Mouse (Mus musculus) lung, postnatal 0 days (tissue): ENCODE data around the gene Map1lc3b. TPM values are rescaled to one million over a fixed set of nuclear protein-coding genes. Genes with fewer than 3 reads are reported as not detected.
"Not testable (repeated sequence)": the region's sequence is repeated elsewhere in the genome, so short reads cannot be mapped to it uniquely, and the experiment has no call there.

ENCODE experiments used
- ATAC-seq: fragments of 200-750 bp; cut with Nextera tagmentation; 2 replicates; pipeline ENCODE4 v1.8.0; 2017; ENCODE audit warnings: moderate library complexity
- DNase-seq: peaks from one replicate; pipeline ENCODE4 v3.0.0-alpha.2; 2016; ENCODE audit warnings: low spot score
- H3K27ac ChIP-seq: fragments of 300-500 bp; sonication (generic); 2 replicates; pipeline ENCODE4 v1.5.1; 2014; ENCODE audit warnings: antibody characterized with exemption, mild to moderate bottlenecking, low read length, mixed read lengths
- H3K27me3 ChIP-seq: fragments of 300-500 bp; sonication (generic); replicated peaks from 2 replicates; pipeline ENCODE4 v1.6.1; 2014; ENCODE audit warnings: low read length, mixed read lengths; ENCODE audit not compliant: insufficient read depth
- H3K36me3 ChIP-seq: fragments of 300-500 bp; sonication (generic); 2 replicates; pipeline ENCODE4 v1.6.1; 2014; ENCODE audit warnings: low read length, mixed read lengths; ENCODE audit not compliant: insufficient read depth
- H3K4me1 ChIP-seq: fragments of 300-500 bp; sonication (generic); 2 replicates; pipeline ENCODE4 v1.6.1; 2014; ENCODE audit warnings: antibody characterized with exemption, low read depth, low read length, mixed read lengths; ENCODE audit not compliant: insufficient read depth
- H3K4me2 ChIP-seq: fragments of 300-500 bp; sonication (generic); replicated peaks from 2 replicates; pipeline ENCODE4 v1.6.1; 2014; ENCODE audit warnings: low read depth, mild to moderate bottlenecking, low read length, moderate library complexity, mixed read lengths
- H3K4me3 ChIP-seq: fragments of 300-500 bp; sonication (generic); 2 replicates; pipeline ENCODE4 v1.5.1; 2014; ENCODE audit warnings: low read depth, low read length
- H3K9ac ChIP-seq: fragments of 300-500 bp; sonication (generic); replicated peaks from 2 replicates; pipeline ENCODE4 v1.6.1; 2014; ENCODE audit warnings: low read depth, mild to moderate bottlenecking
- H3K9me3 ChIP-seq: fragments of 300-500 bp; sonication (generic); 2 replicates; pipeline ENCODE4 v1.6.1; 2016; ENCODE audit warnings: low read length, mixed read lengths
- CTCF ChIP-seq: IDR thresholded peaks from 2 replicates; pipeline ENCODE4 v1.5.1; 2016; ENCODE audit warnings: antibody characterized with exemption, mild to moderate bottlenecking
- EP300 ChIP-seq: IDR thresholded peaks from 2 replicates; pipeline ENCODE4 v1.6.1; 2016; ENCODE audit warnings: antibody characterized with exemption, mild to moderate bottlenecking, control low read depth
- WGBS: fragments of 180-500 bp; shearing (Covaris S2); extraction: QIAGEN DNeasy Blood & Tissue Kit; methylation state at CpG from one replicate; pipeline ENCODE4 v1.1.7; 2014; 5-methylcytosine and 5-hydroxymethylcytosine counted together
- polyA plus RNA-seq: library from polyadenylated mRNA; unstranded; fragments of >200 nt; fragmentation: Nextera tagmentation; extraction: Ambion mirVana; gene quantifications from 2 replicates; pipeline ENCODE4 v1.2.1, GENCODE M21; 2015

Map1lc3b gene
- polyA plus RNA-seq, 1 experiment from 2014 or later = 449 TPM

DNA sequence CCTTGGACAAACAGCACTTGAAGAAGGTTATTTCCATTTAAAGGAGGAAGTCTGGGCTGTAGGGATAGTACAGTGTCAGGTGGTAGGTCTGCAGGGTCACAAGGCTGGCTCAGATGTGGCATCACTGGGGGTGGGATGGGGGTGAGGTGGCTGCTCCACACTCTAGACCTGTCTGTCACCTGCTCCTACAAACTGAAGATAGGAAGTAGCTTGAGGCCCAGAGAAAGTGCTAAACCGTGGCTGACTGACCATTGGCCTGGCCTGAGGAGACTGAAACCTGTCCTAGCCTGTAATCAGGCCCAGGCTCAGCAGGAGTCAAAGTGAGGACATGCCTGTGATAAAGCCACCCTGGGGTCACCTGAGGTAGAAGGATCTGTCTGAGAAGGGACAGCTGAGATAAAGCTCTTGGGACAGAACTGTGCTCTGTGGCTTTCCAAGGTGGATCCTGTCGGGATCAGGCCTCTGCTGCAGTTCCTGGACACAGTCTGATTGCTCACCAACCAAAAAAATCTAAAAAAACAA lies 895 bp upstream of the Map1lc3b start:
- no peaks in the 10 kb centered on the region for H3K27me3 ChIP-seq
- TF ChIP-seq CTCF (no peak), EP300 (no peak)
- H3K4me3 ChIP-seq = no peak overlapping the region
- DNase-seq (no peak), ATAC-seq (no peak)
- peaks cover 15% of the 10 kb centered on the region for H3K4me1 ChIP-seq
- no peaks in the 10 kb centered on the region for H3K9me3 ChIP-seq
- no peak overlapping the region; the same call in 1 of the 2 replicates for H3K4me2 ChIP-seq
- H3K27ac ChIP-seq = no peak overlapping the region
- 40% methylated on average over 2 of the region's 2 CpGs for WGBS
- peaks cover under 1% of the 10 kb centered on the region; the same call in 1 of the 2 replicates for H3K36me3 ChIP-seq
- no peak overlapping the region for H3K9ac ChIP-seq

DNA sequence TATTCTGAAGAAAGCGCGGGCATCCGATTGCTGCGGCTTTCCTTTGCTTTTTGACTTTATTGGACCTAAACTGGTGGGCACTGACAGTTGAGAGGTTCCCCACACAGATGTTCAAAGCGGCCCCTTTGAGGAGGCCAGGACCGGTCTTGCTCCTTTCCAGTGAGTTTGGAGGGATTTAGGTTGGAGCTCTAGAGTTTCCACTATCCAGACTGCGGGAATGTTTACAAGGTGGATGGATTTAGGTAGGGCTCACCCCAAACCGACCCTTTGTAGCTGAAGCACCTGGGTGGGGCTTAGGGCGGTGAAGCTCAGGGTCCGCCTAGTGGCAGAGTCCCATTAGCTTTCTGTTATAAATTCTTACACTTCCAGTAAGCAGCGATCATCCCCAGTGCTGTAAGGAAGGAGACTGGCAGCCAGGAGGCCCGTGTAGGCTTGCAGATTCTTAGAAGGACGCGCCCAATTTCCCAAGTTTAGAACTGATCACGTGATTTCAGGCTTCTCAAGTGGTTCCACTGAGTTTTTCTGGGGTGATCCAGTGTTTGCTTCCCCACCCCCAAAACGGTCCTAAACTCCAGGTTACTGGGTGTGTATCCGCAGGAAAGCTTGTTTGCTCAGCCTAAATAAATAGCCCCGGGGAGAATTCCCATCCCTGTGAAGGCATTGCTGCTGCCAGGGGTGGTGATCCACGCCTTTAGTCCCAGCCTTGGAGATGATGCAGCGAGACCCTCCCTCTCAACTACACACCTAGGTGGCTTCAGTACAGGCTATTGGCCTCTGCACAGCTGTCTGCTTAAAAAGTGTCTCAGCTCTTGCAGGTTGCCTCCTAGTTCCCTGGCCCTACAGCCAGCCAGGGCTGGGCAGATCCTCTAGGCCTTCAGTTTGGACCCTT lies 1.3 kb downstream of the Map1lc3b start:
- peak; percentile 87 for DNase-seq
- no peaks in the 10 kb centered on the region for H3K9me3 ChIP-seq
- peak overlapping the region; percentile 89 for H3K4me2 ChIP-seq
- H3K4me3 ChIP-seq = peak overlapping the region; percentile 88
- peaks cover 10% of the 10 kb centered on the region; the same call in 1 of the 2 replicates for H3K36me3 ChIP-seq
- peak overlapping the region; percentile 98 for H3K9ac ChIP-seq
- no peaks in the 10 kb centered on the region for H3K27me3 ChIP-seq
- H3K27ac ChIP-seq = peak overlapping the region; percentile 88
- peak; percentile 43 for ATAC-seq
- peaks cover 15% of the 10 kb centered on the region for H3K4me1 ChIP-seq
- WGBS = 11% methylated on average over 20 of the region's 20 CpGs
- TF ChIP-seq CTCF (peak; percentile 67), EP300 (no peak)

DNA sequence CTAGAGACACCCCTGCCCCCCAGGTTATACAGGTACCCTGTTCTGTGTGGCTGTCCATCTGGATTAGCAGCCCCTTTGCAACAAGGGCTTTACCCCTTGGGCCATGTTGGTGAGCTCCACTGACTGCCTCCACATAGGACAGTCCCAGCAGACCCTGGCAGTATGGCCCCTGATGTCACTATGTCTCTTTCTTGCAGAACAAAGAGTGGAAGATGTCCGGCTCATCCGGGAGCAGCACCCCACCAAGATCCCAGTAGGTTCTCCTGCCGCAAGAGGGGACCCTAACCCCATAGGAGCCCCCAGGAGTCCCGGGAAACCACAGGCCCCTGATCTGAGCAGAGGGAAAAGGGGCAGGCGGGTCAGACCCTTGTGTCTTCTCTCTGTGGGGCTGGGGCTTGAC lies 3.1 kb downstream of the Map1lc3b start:
- no peak overlapping the region for H3K27ac ChIP-seq
- WGBS = 96% methylated on average over 5 of the region's 5 CpGs

GRCm38 (mm10) chr8:121593983-121594382 lies 3.8 kb downstream of the Map1lc3b start:
- ATAC-seq (no peak), DNase-seq (peak; percentile 52)
- TF ChIP-seq CTCF (no peak), EP300 (no peak)
- H3K4me1 ChIP-seq = peaks cover 15% of the 10 kb centered on the region
- H3K4me3 ChIP-seq = no peak overlapping the region
- H3K4me2 ChIP-seq = no peak overlapping the region
- H3K27ac ChIP-seq = peak overlapping the region; percentile 43; the same call in 1 of the 2 replicates
- 44% methylated on average over 9 of the region's 9 CpGs for WGBS
- H3K27me3 ChIP-seq = no peaks in the 10 kb centered on the region
- no peaks in the 10 kb centered on the region for H3K9me3 ChIP-seq
- H3K36me3 ChIP-seq = peaks cover 17% of the 10 kb centered on the region; the same call in 1 of the 2 replicates
- no peak overlapping the region for H3K9ac ChIP-seq

More for the DNA sequence above, 3.1 kb downstream of the Map1lc3b start:
- Histone ChIP-seq H3K27me3 (no peaks in the 10 kb centered on the region), H3K4me3 (no peak overlapping the region), H3K4me2 (no peak overlapping the region), H3K9ac (no peak overlapping the region), H3K9me3 (no peaks in the 10 kb centered on the region), H3K4me1 (peaks cover 15% of the 10 kb centered on the region), H3K36me3 (peaks cover 17% of the 10 kb centered on the region; the same call in 1 of the 2 replicates)
- no peak for ATAC-seq
- no peak for DNase-seq
- TF ChIP-seq CTCF (no peak), EP300 (no peak)

- H3K27ac ChIP-seq, H3K4me2 ChIP-seq, H3K27me3 ChIP-seq, H3K9me3 ChIP-seq, DNase-seq, H3K4me3 ChIP-seq, ATAC-seq, H3K9ac ChIP-seq, H3K4me1 ChIP-seq: not testable (repeated sequence)
- WGBS = 72% methylated on average over 2 of the region's 2 CpGs
- peaks cover 38% of the 10 kb centered on the region for H3K36me3 ChIP-seq
Measured at GRCm38 (mm10) chr8:121597492-121597891, 7.3 kb downstream of the Map1lc3b start.

GRCm38 (mm10) chr8:121598190-121598589 lies 8.0 kb downstream of the Map1lc3b start:
- TF ChIP-seq EP300 (no peak), CTCF (no peak)
- no peaks in the 10 kb centered on the region for H3K27me3 ChIP-seq
- 91% methylated on average over 7 of the region's 7 CpGs for WGBS
- no peak overlapping the region for H3K27ac ChIP-seq
- H3K9me3 ChIP-seq = no peaks in the 10 kb centered on the region
- DNase-seq (no peak), ATAC-seq (no peak)
- H3K9ac ChIP-seq = no peak overlapping the region
- H3K4me2 ChIP-seq = no peak overlapping the region
- no peaks in the 10 kb centered on the region; the same call in 1 of the 2 replicates for H3K4me1 ChIP-seq
- H3K36me3 ChIP-seq = peaks cover 38% of the 10 kb centered on the region
- H3K4me3 ChIP-seq = no peak overlapping the region
